Mouse (Mus musculus) kidney, postnatal 0 days (tissue): ENCODE results near the gene Klk1. TPM values are rescaled to one million over a fixed set of nuclear protein-coding genes. Genes with fewer than 3 reads are reported as not detected.
"Not testable (repeated sequence)": the region's sequence is repeated elsewhere in the genome, so short reads cannot be mapped to it uniquely, and the experiment has no call there.

Source experiments
- ATAC-seq: fragments of 200-750 bp; cut with Nextera tagmentation; replicated peaks from 2 replicates; pipeline ENCODE4 v1.8.0; 2017; ENCODE audit warnings: low read depth, moderate number of reproducible peaks, moderate TSS enrichment, moderate library complexity; ENCODE audit not compliant: low FRiP score
- DNase-seq: peaks from one replicate; pipeline ENCODE4 v3.0.0-alpha.2; 2016; ENCODE audit warnings: low spot score
- H3K27ac ChIP-seq: fragments of 300-500 bp; sonication (generic); 2 replicates; pipeline ENCODE4 v1.5.1; 2014; ENCODE audit warnings: mild to moderate bottlenecking
- H3K27me3 ChIP-seq: fragments of 300-500 bp; sonication (generic); 2 replicates; pipeline ENCODE4 v1.6.1; 2014; ENCODE audit warnings: low read length, mixed read lengths; ENCODE audit not compliant: insufficient read depth
- H3K36me3 ChIP-seq: fragments of 300-500 bp; sonication (generic); 2 replicates; pipeline ENCODE4 v1.6.1; 2014; ENCODE audit warnings: low read length, mixed read lengths; ENCODE audit not compliant: insufficient read depth
- H3K4me1 ChIP-seq: fragments of 300-500 bp; sonication (generic); replicated peaks from 2 replicates; pipeline ENCODE4 v1.6.1; 2014; ENCODE audit warnings: antibody characterized with exemption, low read length, mixed read lengths; ENCODE audit not compliant: insufficient read depth
- H3K4me2 ChIP-seq: fragments of 300-500 bp; sonication (generic); 2 replicates; pipeline ENCODE4 v1.6.1; 2014; ENCODE audit warnings: mild to moderate bottlenecking, low read length, moderate library complexity, mixed read lengths
- H3K4me3 ChIP-seq: fragments of 300-500 bp; sonication (generic); replicated peaks from 2 replicates; pipeline ENCODE4 v1.5.1; 2014; ENCODE audit warnings: low read depth, low read length
- H3K9ac ChIP-seq: fragments of 300-500 bp; sonication (generic); 2 replicates; pipeline ENCODE4 v1.6.1; 2014; ENCODE audit warnings: low read depth, low read length
- H3K9me3 ChIP-seq: fragments of 300-500 bp; sonication (generic); replicated peaks from 2 replicates; pipeline ENCODE4 v1.6.1; 2016; ENCODE audit warnings: low read length, inconsistent platforms, mixed read lengths
- CTCF ChIP-seq: IDR thresholded peaks from 2 replicates; pipeline ENCODE4 v1.5.1; 2016; ENCODE audit warnings: antibody characterized with exemption, low read depth, mild to moderate bottlenecking, moderate library complexity
- WGBS: fragments of 180-500 bp; shearing (Covaris S2); extraction: QIAGEN DNeasy Blood & Tissue Kit; methylation state at CpG from one replicate; pipeline ENCODE4 v1.1.7; 2014; 5-methylcytosine and 5-hydroxymethylcytosine counted together
- polyA plus RNA-seq: library from polyadenylated mRNA; unstranded; fragments of >200 nt; fragmentation: Nextera tagmentation; extraction: Ambion mirVana; gene quantifications from 2 replicates; pipeline ENCODE4 v1.2.1, GENCODE M21; 2015

The Klk1 gene
- polyA plus RNA-seq, 1 experiment from 2014 or later = 125 TPM

GRCm38 (mm10) chr7:44241163-44241562 is 16.0 kb downstream of the Klk1 start:
- H3K27me3 ChIP-seq = no peaks in the 10 kb centered on the region
- no peaks in the 10 kb centered on the region for H3K36me3 ChIP-seq
- H3K4me3 ChIP-seq = no peak overlapping the region
- no peak overlapping the region for H3K27ac ChIP-seq
- H3K9ac ChIP-seq = no peak overlapping the region
- TF ChIP-seq CTCF = peak; percentile 36; the same call in 1 of the 2 replicates
- peaks cover 6% of the 10 kb centered on the region; the same call in 1 of the 2 replicates for H3K4me1 ChIP-seq
- DNase-seq = peak; percentile 16
- H3K9me3 ChIP-seq = no peaks in the 10 kb centered on the region
- 56% methylated on average over 2 of the region's 2 CpGs for WGBS
- ATAC-seq = no peak
- H3K4me2 ChIP-seq = no peak overlapping the region

- Histone ChIP-seq H3K36me3 (peaks cover 4% of the 10 kb centered on the region), H3K4me2 (no peak overlapping the region)
- TF ChIP-seq CTCF = no peak
Measured at GRCm38 (mm10) chr7:44244080-44244479, 18.9 kb downstream of the Klk1 start.

DNA sequence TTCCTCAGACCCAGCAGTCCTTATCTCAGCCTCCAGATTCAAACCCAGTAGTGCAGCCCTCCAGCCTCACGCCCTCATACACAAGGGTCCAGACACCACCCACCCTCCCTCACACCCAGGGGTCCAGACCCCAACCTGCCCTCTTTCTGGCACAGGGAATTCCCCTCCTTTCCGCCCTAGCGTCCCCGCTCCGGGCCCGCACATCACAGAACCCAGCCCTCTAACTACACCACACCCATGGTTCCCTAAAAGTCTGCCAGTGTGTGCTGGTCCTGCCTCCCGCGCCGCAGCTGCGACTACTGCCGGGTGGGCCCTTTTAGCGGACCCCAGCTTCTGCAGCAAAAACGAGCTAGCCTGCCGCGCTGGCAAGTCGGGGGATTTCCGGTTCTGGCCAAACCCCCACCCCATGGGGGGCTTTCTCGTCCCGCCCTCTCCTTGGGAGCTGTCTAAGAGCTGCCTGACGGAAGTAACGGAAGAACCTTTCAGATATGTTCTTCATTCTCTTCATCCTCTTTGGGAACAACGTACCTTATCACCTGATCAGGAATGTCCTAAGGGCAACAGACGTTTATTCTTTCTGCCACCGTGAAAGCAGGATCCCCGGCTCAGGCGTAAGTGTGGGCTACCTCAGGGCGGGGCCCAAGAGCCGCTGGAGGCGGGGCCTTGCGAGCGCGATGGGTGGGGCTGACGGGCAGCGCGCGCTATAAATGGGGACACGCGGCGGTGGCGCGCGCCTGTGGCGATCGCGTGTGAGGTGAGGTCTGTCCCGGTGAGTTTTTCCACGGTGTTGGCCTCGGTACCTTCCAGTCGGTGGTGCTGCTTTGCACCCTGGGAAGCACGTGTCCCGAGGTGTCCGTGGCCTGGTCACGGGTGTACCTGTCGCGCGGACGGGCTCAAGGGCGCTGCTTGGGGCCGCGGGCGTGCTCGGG is 21.2 kb downstream of the Klk1 start, which contains the start of the genes 1700028J19Rik and 2410002F23Rik:
Gene 1700028J19Rik (minus strand): TSS at position 641 of the 929 bp plus-strand sequence.
Gene 2410002F23Rik (plus strand): TSS at position 668 of the 929 bp plus-strand sequence.
- H3K4me3 ChIP-seq = peak within 1 kb of the TSS; percentile 90
- DNase-seq (peak; percentile 96), ATAC-seq (peak; percentile 88)
- H3K9me3 ChIP-seq = no peaks in the 10 kb centered on the region
- H3K9ac ChIP-seq = peak within 1 kb of the TSS; percentile 97
- peaks cover 12% of the 10 kb centered on the region for H3K4me1 ChIP-seq
- H3K4me2 ChIP-seq = peak within 1 kb of the TSS; percentile 56
- H3K36me3 ChIP-seq = peaks cover 17% of the 10 kb centered on the region
- TF ChIP-seq CTCF = no peak
- peak within 1 kb of the TSS; percentile 97 for H3K27ac ChIP-seq
- 1% methylated on average over 62 of the region's 62 CpGs for WGBS
- H3K27me3 ChIP-seq = no peaks in the 10 kb centered on the region

More at GRCm38 (mm10) chr7:44244080-44244479, 18.9 kb downstream of the Klk1 start:
- no peaks in the 10 kb centered on the region for H3K27me3 ChIP-seq
- H3K27ac ChIP-seq = no peak overlapping the region
- DNase-seq = no peak
- no peaks in the 10 kb centered on the region for H3K9me3 ChIP-seq
- H3K9ac ChIP-seq = no peak overlapping the region
- 45% methylated on average over 1 of the region's 1 CpGs for WGBS
- peaks cover 12% of the 10 kb centered on the region for H3K4me1 ChIP-seq
- no peak overlapping the region for H3K4me3 ChIP-seq
- ATAC-seq = no peak

DNA sequence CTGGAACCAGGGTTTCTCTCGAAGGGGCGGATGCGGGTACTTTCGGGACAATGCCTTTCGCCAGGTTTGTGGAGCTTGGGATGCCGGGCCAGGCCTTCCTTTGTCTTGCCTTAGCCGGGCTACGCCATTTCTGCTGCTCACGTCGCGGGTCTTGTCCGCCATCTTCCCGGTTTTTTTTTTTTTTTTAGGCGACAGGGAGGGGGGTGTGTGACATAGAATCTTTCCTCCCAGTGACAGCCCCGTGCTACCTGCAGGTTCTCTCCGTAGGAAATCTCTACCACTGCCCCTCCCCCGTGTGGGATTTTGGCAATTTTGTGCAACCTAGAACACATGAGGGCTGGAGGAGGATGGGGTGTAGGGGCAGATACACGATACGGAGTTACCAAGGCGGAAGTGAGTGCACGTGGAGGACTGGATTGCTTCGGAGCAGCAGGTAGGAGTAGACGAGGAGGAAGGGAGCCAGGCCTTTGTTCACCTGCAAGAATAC is 21.9 kb downstream of the Klk1 start:
- H3K9ac ChIP-seq = peak overlapping the region; percentile 97
- no peaks in the 10 kb centered on the region for H3K27me3 ChIP-seq
- ATAC-seq = peak; percentile 27; the same call in 1 of the 2 replicates
- H3K9me3 ChIP-seq = no peaks in the 10 kb centered on the region
- WGBS = 0% methylated on average over 23 of the region's 23 CpGs
- peak; percentile 69 for DNase-seq
- H3K4me1 ChIP-seq = peaks cover 12% of the 10 kb centered on the region
- peaks cover 17% of the 10 kb centered on the region for H3K36me3 ChIP-seq
- H3K27ac ChIP-seq = peak overlapping the region; percentile 97
- H3K4me3 ChIP-seq = peak overlapping the region; percentile 90
- peak overlapping the region; percentile 56 for H3K4me2 ChIP-seq
- TF ChIP-seq CTCF = no peak

- 87% methylated on average over 2 of the region's 2 CpGs for WGBS
- DNase-seq (no peak), ATAC-seq (no peak)
- H3K36me3 ChIP-seq = peaks cover 26% of the 10 kb centered on the region
- H3K9me3 ChIP-seq = no peaks in the 10 kb centered on the region
- H3K27me3 ChIP-seq = no peaks in the 10 kb centered on the region
- peak overlapping the region; percentile 90 for H3K4me3 ChIP-seq
- H3K4me1 ChIP-seq = peaks cover 12% of the 10 kb centered on the region
- peak overlapping the region; percentile 56 for H3K4me2 ChIP-seq
- no peak overlapping the region for H3K27ac ChIP-seq
- TF ChIP-seq CTCF = no peak
- H3K9ac ChIP-seq = peak overlapping the region; percentile 97; the same call in 1 of the 2 replicates
Measured at GRCm38 (mm10) chr7:44247971-44248370, 22.8 kb downstream of the Klk1 start.

GRCm38 (mm10) chr7:44249248-44249647 is 24.1 kb downstream of the Klk1 start:
- no peak overlapping the region for H3K27ac ChIP-seq
- peaks cover 12% of the 10 kb centered on the region for H3K4me1 ChIP-seq
- H3K4me3 ChIP-seq = no peak overlapping the region
- TF ChIP-seq CTCF = no peak
- no peak overlapping the region for H3K4me2 ChIP-seq
- ATAC-seq (no peak), DNase-seq (no peak)
- H3K9ac ChIP-seq = no peak overlapping the region
- H3K9me3 ChIP-seq = no peaks in the 10 kb centered on the region
- no peaks in the 10 kb centered on the region for H3K27me3 ChIP-seq
- H3K36me3 ChIP-seq = peaks cover 29% of the 10 kb centered on the region
- WGBS = 90% methylated on average over 4 of the region's 4 CpGs

- not testable (repeated sequence) for ATAC-seq
Measured at GRCm38 (mm10) chr7:44250732-44251275, 25.6 kb downstream of the Klk1 start.

More at GRCm38 (mm10) chr7:44250732-44251275, 25.6 kb downstream of the Klk1 start:
- H3K4me2 ChIP-seq, DNase-seq, H3K27ac ChIP-seq, H3K4me3 ChIP-seq, H3K9me3 ChIP-seq, H3K4me1 ChIP-seq, H3K27me3 ChIP-seq, H3K9ac ChIP-seq: not testable (repeated sequence)
- peaks cover 29% of the 10 kb centered on the region for H3K36me3 ChIP-seq
- 91% methylated on average over 17 of the region's 17 CpGs for WGBS
